ENCODE assay signal across 8 mouse cellular contexts in the genomic region with DNA sequence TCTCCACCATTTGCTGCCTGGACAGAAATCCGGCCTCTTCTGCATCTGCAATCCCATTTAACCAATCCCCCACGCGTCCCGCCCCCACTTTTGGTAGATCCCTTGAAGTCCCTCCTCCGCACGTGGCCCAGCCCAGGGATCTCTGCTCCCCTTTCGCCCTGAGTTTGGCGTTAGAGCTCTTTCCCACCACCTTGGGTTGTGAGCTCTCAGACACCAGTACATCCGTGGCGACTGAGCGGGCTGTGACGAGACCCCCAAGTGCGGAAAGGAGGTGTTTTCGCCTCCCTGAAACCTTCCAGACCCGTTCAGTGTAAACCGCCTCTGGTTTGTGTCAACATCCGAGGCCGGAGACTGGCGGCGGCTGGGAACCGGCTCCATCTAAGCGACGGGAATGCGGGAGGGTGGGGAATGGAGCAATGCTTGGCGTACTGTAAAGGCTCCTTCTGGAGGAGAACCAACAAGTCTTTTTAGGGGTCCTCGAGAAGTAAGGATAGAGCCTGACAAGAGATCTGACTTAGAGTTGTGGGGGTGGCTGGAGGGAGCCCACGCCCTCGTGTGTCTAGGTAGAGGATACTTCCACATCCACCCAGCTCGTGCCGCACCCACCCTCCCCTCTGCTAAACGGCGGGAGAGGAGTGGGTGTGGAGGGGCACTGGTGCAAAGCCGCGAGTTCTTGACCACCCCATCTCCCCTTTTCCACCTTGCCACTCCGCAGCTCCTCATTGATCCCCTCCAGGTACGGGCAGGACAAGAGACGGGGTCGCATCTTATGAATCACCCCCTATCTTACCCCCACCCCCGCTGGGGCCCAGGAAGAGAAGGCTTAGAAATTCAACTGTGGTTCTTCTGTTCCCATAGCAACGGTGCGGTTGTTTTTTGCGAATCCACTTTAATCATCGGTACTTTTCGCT. TPM values are rescaled to one million over a fixed set of nuclear protein-coding genes. Genes with fewer than 3 reads are reported as not detected.
DNase-seq lines count a peak whose midpoint lies in the region; ATAC-seq and TF ChIP-seq lines count a peak whose summit lies in the region.

Gene Hpcal4 (plus strand): TSS at position 900 of the 911 bp plus-strand sequence.

- no peaks in the 10 kb centered on the region for H3K79me2 ChIP-seq in CH12.LX (replicated peaks; ENCODE audit: control insufficient read depth, extremely low read depth, insufficient read depth, poor library complexity, severe bottlenecking)

- peaks cover 96% of the 10 kb centered on the region for H3K27me3 ChIP-seq in CH12.LX (replicated peaks)
- H3K27me3 ChIP-seq in embryonic facial prominence, embryonic 12.5 days = peaks cover 68% of the 10 kb centered on the region
- H3K27me3 ChIP-seq in hindbrain, embryonic 11.5 days (ENCODE audit: control insufficient read depth, insufficient read depth, low read length) = peaks cover 31% of the 10 kb centered on the region

- no peak for TF ChIP-seq RAD21 in CH12.LX (IDR thresholded peaks at IDR 0.05; ENCODE audit: low read depth, low read length)

- peaks cover 2 to 5% of the 10 kb centered on the region in 2 experiments; a peak in 3 of 4 replicates for H3K4me1 ChIP-seq in CH12.LX (ENCODE audit: control insufficient read depth in 1 of 2, insufficient read depth in 2 of 2)
- H3K4me1 ChIP-seq in embryonic facial prominence, embryonic 12.5 days = peaks cover 3% of the 10 kb centered on the region; the same call in 1 of the 2 replicates
- peaks cover 8% of the 10 kb centered on the region for H3K4me1 ChIP-seq in hindbrain, embryonic 11.5 days (replicated peaks; ENCODE audit: control insufficient read depth, insufficient read depth, low read length)

- in situ Hi-C loops in CH12.LX (cut with MboI; ENCODE audit: low pct_ligation_motif_present, low pct_unique_long_range_greater_than_20kb, low sequenced_read_pairs) = no loop called here

- no peak for TF ChIP-seq EP300 in CH12.LX (IDR thresholded peaks at IDR 0.05; ENCODE audit: low read length)

- ATAC-seq in embryonic facial prominence, embryonic 12.5 days (ENCODE audit: insufficient number of reproducible peaks, insufficient read depth, low FRiP score, low TSS enrichment) = 0 out of 2 replicates have a peak, but pooled peaks have one; percentile 30
- ATAC-seq in hindbrain, embryonic 11.5 days (ENCODE audit: low FRiP score) = peak; percentile 68

- no peak for TF ChIP-seq POLR2A in CH12.LX (IDR thresholded peaks at IDR 0.05; ENCODE audit: low read depth, low read length)

- peak within 1 kb of the TSS; percentile 6 to 60 (median 13) for H3K4me3 ChIP-seq in CH12.LX (replicated peaks in 1 of 3; ENCODE audit: low read depth in 2 of 3, low read length in 2 of 3, poor library complexity in 1 of 3)
- peak within 1 kb of the TSS; percentile 40 for H3K4me3 ChIP-seq in embryonic facial prominence, embryonic 12.5 days
- H3K4me3 ChIP-seq in hindbrain, embryonic 11.5 days (ENCODE audit: low read depth, low read length) = peak within 1 kb of the TSS; percentile 26

- H3K9me3 ChIP-seq in CH12.LX (replicated peaks; ENCODE audit: low read length) = no peaks in the 10 kb centered on the region
- H3K9me3 ChIP-seq in embryonic facial prominence, embryonic 12.5 days = no peaks in the 10 kb centered on the region
- no peaks in the 10 kb centered on the region for H3K9me3 ChIP-seq in hindbrain, embryonic 11.5 days (ENCODE audit: control insufficient read depth, low read length)

- H3K36me3 ChIP-seq in CH12.LX (replicated peaks in 1 of 2; ENCODE audit: control insufficient read depth in 1 of 2, insufficient read depth in 1 of 2, low read length in 1 of 2) = no peaks in the 10 kb centered on the region
- no peaks in the 10 kb centered on the region for H3K36me3 ChIP-seq in embryonic facial prominence, embryonic 12.5 days
- H3K36me3 ChIP-seq in hindbrain, embryonic 11.5 days (ENCODE audit: control insufficient read depth, insufficient read depth, low read length) = no peaks in the 10 kb centered on the region

- no peak within 1 kb of the TSS for H3K27ac ChIP-seq in CH12.LX (ENCODE audit: insufficient read depth, low read depth)
- H3K27ac ChIP-seq in embryonic facial prominence, embryonic 12.5 days = no peak within 1 kb of the TSS
- H3K27ac ChIP-seq in hindbrain, embryonic 11.5 days (ENCODE audit: low read depth, low read length) = no peak within 1 kb of the TSS

- TF ChIP-seq CTCF in CH12.LX (conservative IDR thresholded peaks at IDR 0.05 in 1 of 2, IDR thresholded peaks at IDR 0.05 in 1 of 2; ENCODE audit: low read depth in 2 of 2, low read length in 2 of 2) = no peak

- WGBS in embryonic facial prominence, embryonic 12.5 days = 1% methylated on average over 43 of the region's 44 CpGs
- WGBS in hindbrain, embryonic 11.5 days = under 1% methylated on average over 43 of the region's 44 CpGs

- H3K9ac ChIP-seq in CH12.LX (ENCODE audit: insufficient read depth, low read depth) = no peak within 1 kb of the TSS
- 0 out of 2 replicates have a peak within 1 kb of the TSS, but pooled peaks have one; percentile 16 for H3K9ac ChIP-seq in embryonic facial prominence, embryonic 12.5 days
- H3K9ac ChIP-seq in hindbrain, embryonic 11.5 days (ENCODE audit: low read depth, low read length) = peak within 1 kb of the TSS; percentile 22; the same call in 1 of the 2 replicates

- no peak for DNase-seq in CH12.LX (ENCODE audit: extremely low read depth)
- peak; percentile 77 for DNase-seq in adrenal gland, adult 2 months
- peak; percentile 61 for DNase-seq in hindbrain, embryonic 11.5 days (ENCODE audit: low spot score)
- DNase-seq in left cerebral cortex, adult 11 months (ENCODE audit: low spot score) = peak; percentile 69
- peak; percentile 38 for DNase-seq in lung, postnatal 10 days
- DNase-seq in right cerebral cortex, postnatal 14 days = peak; percentile 63
- DNase-seq in urinary bladder, postnatal 25 days (ENCODE audit: low spot score) = no peak

- dilution Hi-C loops in CH12.LX (cut with MboI; ENCODE audit: extremely low pct_ligation_motif_present, extremely low pct_unique_long_range_greater_than_20kb, low sequenced_read_pairs) = no loop called here

- H3K4me2 ChIP-seq in CH12.LX (ENCODE audit: insufficient read depth, low read depth, poor library complexity, severe bottlenecking) = peak within 1 kb of the TSS; percentile 87
- peak within 1 kb of the TSS; percentile 67 for H3K4me2 ChIP-seq in embryonic facial prominence, embryonic 12.5 days (replicated peaks)
- H3K4me2 ChIP-seq in hindbrain, embryonic 11.5 days (replicated peaks; ENCODE audit: low read depth, low read length) = peak within 1 kb of the TSS; percentile 58

TF ChIP-seq in CH12.LX, 34 proteins besides CTCF, POLR2A, EP300 and RAD21:
- no peak for TF ChIP-seq NELFE (IDR thresholded peaks at IDR 0.05; ENCODE audit: low read depth, low read length)
- TF ChIP-seq POLR2AphosphoS2 (IDR thresholded peaks at IDR 0.05; ENCODE audit: low read depth, low read length) = no peak
- no peak for TF ChIP-seq ZKSCAN1 (IDR thresholded peaks at IDR 0.05; ENCODE audit: borderline replicate concordance, low read depth, low read length)
- no peak for TF ChIP-seq ETS1 (conservative IDR thresholded peaks at IDR 0.05; ENCODE audit: low read depth, low read length)
- TF ChIP-seq MYC (IDR thresholded peaks at IDR 0.05; ENCODE audit: low read depth, low read length) = no peak
- TF ChIP-seq MAZ (IDR thresholded peaks at IDR 0.05; ENCODE audit: low read depth, low read length) = no peak
- TF ChIP-seq E2F4 (IDR thresholded peaks at IDR 0.05; ENCODE audit: insufficient replicate concordance, low read depth, low read length) = no peak
- no peak for TF ChIP-seq MAX (IDR thresholded peaks at IDR 0.05; ENCODE audit: low read length)
- TF ChIP-seq USF1 (IDR thresholded peaks at IDR 0.05; ENCODE audit: low read depth, low read length) = no peak
- TF ChIP-seq KAT2A (IDR thresholded peaks at IDR 0.05; ENCODE audit: insufficient replicate concordance, low read length) = no peak
- TF ChIP-seq RCOR1 (conservative IDR thresholded peaks at IDR 0.05; ENCODE audit: low read depth, low read length) = no peak
- no peak for TF ChIP-seq ZNF384 (IDR thresholded peaks at IDR 0.05; ENCODE audit: low read depth, low read length)
- no peak for TF ChIP-seq IRF4 (IDR thresholded peaks at IDR 0.05; ENCODE audit: low read depth, low read length)
- TF ChIP-seq PAX5 (IDR thresholded peaks at IDR 0.05; ENCODE audit: low read length) = no peak
- TF ChIP-seq CHD1 (IDR thresholded peaks at IDR 0.05; ENCODE audit: low read depth, low read length) = no peak

RNA-seq across cellular contexts. Expression of gene Hpcal4, which starts in this region (rescaled TPM):
- total RNA-seq in CH12.LX (2012; rRNA removed) (not detected in 2 replicates), CH12.LX (2014; rRNA removed) (not detected in 2 replicates)
- polyA plus RNA-seq in CH12.LX (2012; ENCODE audit: insufficient read length, low read depth) = not detected in 2 replicates
- 1 to 10 TPM; 3.1 to 5.4 TPM for total RNA-seq in adrenal gland, adult 2 months (2021)
- polyA plus RNA-seq in adrenal gland, adult 2 months (2012; rRNA removed) = 3.1 and 4.9 TPM in 2 replicates
- 0.55 and 0.75 TPM in 2 replicates for polyA plus RNA-seq in embryonic facial prominence, embryonic 12.5 days (2016; fragmentation: Nextera tagmentation; extraction: Ambion mirVana)
- polyA plus RNA-seq in hindbrain, embryonic 11.5 days (2014; fragmentation: Nextera tagmentation; extraction: Ambion mirVana) = 1.1 and 1.5 TPM in 2 replicates

Comparison
In these comparisons a context has a peak if more than half of its experiments do, and no peak if none do; other contexts are left out.
1. Peak in ATAC-seq, H3K4me3 ChIP-seq, H3K9ac ChIP-seq and H3K4me2 ChIP-seq in embryonic facial prominence, embryonic 12.5 days; RNA of the gene not detected or under 1 TPM.
2. DNase-seq: peak in adrenal gland, adult 2 months (single experiment), hindbrain, embryonic 11.5 days (single experiment), left cerebral cortex, adult 11 months (single experiment), lung, postnatal 10 days (single experiment) and right cerebral cortex, postnatal 14 days (single experiment); none in CH12.LX (single experiment) and urinary bladder, postnatal 25 days (single experiment).
3. Peak in every context shown above with its lines, with median percentiles within 50 percentile points of each other: H3K4me2 ChIP-seq and H3K4me3 ChIP-seq.